Mouse (Mus musculus) 3T3-L1 (cell line): ENCODE results near the gene Gm17606.

Source experiments
- DNase-seq: peaks from one replicate; pipeline ENCODE4 v3.0.0-alpha.2; 2015; ENCODE audit warnings: low read depth, low spot score

Gm17606 gene

GRCm38 (mm10) chr14:54660009-54660408 is 19.3 kb downstream of the Gm17606 start:
- peak; percentile 79 for DNase-seq

DNA sequence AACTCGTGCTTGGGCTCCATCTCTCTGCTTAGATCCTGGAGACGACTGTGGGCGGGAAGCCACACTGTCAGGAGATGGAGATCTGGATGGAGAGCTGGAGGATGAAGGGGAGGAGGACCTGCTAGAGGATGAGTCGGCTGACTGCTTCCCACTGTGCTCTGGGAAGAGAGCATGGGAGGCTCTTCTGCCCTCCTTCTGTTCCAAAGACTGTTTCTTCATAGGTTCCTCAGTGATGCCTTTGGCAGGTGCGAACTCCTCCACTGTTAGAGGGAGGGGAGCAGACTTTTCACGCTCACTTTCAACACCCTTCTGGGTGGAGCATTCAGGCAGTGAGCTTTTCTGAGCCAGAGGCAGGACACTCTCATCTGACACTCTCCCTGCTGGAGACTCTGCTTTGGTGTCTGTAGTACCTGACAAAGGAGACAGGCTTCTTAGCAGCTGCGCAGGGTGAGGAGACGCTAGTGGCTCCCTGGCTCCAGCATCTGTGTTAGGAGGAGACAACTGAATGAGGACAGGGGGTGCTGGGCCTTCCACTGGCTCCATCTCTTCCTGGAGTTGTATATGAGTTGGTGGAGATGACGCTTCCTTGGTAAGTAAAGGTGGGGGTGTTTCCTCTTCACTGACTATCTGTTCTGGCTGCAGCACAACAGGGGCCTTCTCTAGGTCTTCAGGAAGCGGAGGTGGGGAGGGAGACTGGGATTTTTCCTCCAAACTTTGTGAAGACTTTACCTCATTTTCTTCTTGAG is 23.9 kb downstream of the Gm17606 start:
- no peak for DNase-seq

- DNase-seq = peak; percentile 59
Observed at GRCm38 (mm10) chr14:54669381-54669780, 28.6 kb downstream of the Gm17606 start.

DNA sequence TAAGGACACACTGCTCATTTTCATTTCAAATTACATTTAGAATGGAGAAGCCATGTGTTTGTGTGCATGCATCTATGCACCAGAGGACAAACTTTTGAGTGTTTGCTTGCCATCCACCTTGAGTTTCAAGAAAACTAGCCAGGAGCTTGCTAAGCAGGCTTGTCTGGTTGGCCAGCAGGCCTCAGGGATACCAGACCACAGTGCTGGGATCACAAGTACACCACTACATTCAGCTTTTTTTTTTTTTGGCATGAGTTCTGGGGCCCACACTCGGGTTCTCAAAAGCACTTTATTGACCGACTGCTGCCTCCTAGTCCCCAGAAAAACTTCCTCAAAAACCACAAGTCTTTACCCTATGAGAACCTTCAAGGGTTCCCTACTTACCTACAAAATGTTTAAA is 33.6 kb downstream of the Gm17606 start:
- DNase-seq = no peak

DNA sequence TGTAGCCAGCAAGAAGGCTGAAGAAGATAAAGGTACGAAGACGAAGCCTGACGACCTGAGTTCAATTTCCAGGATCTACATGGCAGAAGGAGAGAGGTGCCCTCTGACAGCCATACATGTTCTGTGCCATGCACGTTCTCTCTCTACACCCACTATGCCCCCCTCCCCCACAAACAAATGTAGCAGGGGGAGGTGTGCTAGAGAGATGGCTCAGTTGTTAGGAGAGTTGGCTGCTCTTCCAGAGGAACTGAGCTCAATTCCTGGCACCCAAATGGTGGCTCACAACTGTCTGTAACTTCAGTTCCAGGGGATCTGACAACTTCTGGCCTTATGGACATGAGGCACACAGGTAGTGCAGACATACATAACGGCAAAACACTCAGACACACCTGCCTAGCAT is 35.5 kb downstream of the Gm17606 start:
- no peak for DNase-seq

DNA sequence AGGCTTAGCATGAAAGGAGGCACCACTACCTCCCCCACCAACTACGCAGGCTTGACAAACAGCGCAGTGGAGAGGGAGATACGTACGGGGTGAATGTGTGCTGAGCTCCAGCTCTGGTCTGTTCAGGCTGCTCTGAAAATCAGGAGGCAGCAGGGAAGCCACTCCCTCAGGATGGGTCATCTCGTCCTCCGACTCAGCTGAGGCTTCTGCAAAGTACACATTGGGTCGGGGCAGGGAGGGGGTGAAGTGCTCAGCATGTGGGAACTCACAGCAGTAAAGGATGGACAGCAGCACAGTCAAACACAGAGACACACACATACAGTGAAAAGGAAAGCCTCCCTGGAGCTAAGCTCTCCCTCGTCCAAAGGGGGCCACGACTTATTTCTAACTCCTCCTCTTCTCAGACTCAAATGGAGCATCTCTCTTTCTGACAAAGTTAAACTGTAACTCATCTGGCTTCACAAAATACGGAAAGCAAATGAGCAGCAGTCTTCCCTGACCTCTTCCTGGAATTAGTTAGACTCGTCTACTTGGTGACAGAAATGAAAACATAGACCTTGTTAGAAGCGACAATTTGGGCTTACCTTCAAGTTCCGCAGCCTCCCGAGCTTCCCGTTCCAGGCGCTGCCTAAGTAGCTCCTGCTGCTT is 38.0 kb downstream of the Gm17606 start:
- no peak for DNase-seq

- no peak for DNase-seq
Observed at GRCm38 (mm10) chr14:54682396-54682795, 41.6 kb downstream of the Gm17606 start.

DNA sequence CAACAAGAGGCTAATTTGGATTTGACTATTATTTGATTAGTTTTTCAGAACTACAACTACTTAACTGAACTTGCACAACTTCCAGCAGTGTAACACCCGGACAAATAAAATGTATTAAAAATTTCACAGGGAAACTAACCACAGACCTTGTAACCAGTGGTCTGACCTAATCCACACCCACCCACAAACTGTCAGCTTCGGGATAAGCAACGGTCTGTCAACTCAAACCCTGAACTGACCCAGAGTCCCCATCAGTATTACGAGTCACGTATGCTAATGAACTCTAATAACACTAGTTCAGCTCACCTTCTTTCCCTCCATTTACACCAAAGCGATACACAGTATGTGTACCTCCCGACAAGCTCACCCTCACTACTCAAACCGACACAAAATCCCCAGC is 44.7 kb downstream of the Gm17606 start:
- no peak for DNase-seq

- DNase-seq = peak; percentile 83
Observed at GRCm38 (mm10) chr14:54686063-54686521, 45.3 kb downstream of the Gm17606 start, which contains the start of gene 1700123O20Rik. TSS of gene 1700123O20Rik (plus strand) at chr14:54686216.

DNA sequence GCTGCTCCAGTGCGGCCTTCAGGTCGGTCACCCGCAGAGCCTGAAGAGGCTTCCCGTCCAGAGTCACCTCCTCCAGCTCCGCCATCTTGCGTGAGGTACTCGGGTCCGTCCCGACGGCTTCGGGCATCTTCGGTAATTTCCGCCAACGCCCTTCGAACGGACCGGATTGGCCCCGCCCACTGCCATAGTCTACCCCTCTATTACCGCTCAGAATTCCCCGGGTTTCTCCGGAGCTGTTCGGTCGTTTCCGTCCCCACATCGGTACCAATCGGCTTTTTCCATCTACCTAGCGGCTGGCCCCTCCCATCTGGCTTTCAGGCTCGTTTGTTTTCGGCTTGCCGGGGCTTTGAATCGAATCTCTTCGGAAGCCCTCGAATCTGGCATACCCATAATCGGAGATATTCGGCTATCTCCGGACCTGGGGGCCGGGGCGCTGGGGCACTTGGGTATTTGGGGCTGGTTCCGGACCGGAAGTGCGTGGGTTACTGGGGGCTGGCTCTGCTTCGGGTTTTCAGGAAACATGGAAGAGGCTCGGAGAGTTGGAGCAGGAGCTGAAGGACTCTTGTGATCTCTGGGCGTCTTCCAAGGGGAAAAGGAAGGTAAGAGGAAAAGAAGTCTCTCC is 45.9 kb downstream of the Gm17606 start, which contains the start of gene Acin1:
Acin1 (minus strand) TSS at position 410 of the 622 bp plus-strand sequence.
- peak; percentile 94 for DNase-seq

DNA sequence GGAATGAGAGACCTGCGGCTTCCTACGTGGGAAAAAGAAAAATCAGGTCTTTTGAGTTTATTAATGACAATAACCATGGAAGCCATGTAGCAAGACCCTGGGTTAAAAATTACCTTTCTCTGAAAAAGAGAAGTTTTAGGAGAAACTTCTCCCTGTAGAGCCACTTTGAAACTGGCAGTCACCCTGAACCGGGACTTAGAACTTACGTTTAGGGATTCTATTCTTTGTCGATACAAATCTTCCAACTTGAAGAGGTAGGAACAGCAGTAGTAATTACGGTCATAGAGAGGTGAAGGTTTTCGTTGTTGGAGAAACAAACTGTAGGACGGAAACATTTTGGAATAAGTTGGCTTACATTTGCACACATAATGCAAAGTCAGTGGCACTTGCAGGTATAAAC is 46.5 kb downstream of the Gm17606 start:
- no peak for DNase-seq

DNA sequence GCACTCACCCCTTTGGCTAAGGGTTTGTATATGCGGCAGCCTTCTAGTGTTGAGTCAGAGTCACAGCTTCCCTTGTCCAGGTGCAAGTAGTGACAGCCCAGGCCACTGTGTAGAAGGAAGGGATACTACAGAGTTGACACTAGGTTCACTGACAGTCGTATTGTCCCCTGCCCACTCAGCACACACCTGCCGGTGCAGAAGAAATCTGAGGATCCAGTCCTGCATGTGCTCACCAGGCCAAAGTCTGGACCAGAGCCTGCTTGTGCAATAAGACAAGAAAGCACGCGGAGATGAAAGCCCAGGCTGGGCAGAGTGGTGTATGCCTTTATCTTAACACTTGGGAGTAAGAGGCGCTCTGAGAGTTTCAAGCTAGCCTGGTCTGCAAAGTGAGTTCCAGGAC is 54.3 kb downstream of the Gm17606 start:
- DNase-seq = no peak

- no peak for DNase-seq
Observed at GRCm38 (mm10) chr14:54696752-54697151, 56.0 kb downstream of the Gm17606 start.
